Mouse (Mus musculus) megakaryocyte progenitor cell, adult 5-6 weeks (primary cell): ENCODE measurements around the gene Vcl. TPM values are rescaled to one million over a fixed set of nuclear protein-coding genes. Genes with fewer than 3 reads are reported as not detected.
A peak's percentile ranks its signal among the peaks of the same experiment; 100 is the strongest.

Experiments
- ATAC-seq: replicated peaks from 2 replicates; pipeline ENCODE4 v1.8.0; 2016; ENCODE audit warnings: mild to moderate bottlenecking, moderate TSS enrichment, inconsistent platforms; ENCODE audit not compliant: poor library complexity
- total RNA-seq, 2 experiments: library from RNA; stranded (forward) in 1 of 2; stranded (reverse) in 1 of 2; fragments of 157-497, 149-512 nt in 1 of 2; fragments of 200-1000 nt in 1 of 2; gene quantifications; 2 replicates each; pipeline versions ENCODE4 v1.2.3 to v1.2.4; 2015 to 2017

Vcl gene
- total RNA-seq, 2 experiments from 2014 or later, result 30.0 to 42.9 TPM

GRCm38 (mm10) chr14:20938424-20938823 lies 9.2 kb downstream of the Vcl start:
- peak; percentile 91 for ATAC-seq

GRCm38 (mm10) chr14:20938860-20939259 lies 9.7 kb downstream of the Vcl start:
- ATAC-seq, result no peak

GRCm38 (mm10) chr14:20945296-20945695 lies 16.1 kb downstream of the Vcl start:
- no peak for ATAC-seq

- no peak for ATAC-seq
These were observed 26.8 kb downstream of the Vcl start for GRCm38 (mm10) chr14:20956021-20956420.

GRCm38 (mm10) chr14:20958971-20959370 lies 29.8 kb downstream of the Vcl start:
- no peak for ATAC-seq

GRCm38 (mm10) chr14:20962466-20962865 lies 33.3 kb downstream of the Vcl start:
- no peak for ATAC-seq

GRCm38 (mm10) chr14:20962906-20963305 lies 33.7 kb downstream of the Vcl start:
- ATAC-seq, result no peak

- 0 out of 2 replicates have a peak, but pooled peaks have one; percentile 34 for ATAC-seq
These were observed 34.7 kb downstream of the Vcl start for GRCm38 (mm10) chr14:20963863-20964262.

- ATAC-seq, result no peak
These were observed 35.1 kb downstream of the Vcl start for GRCm38 (mm10) chr14:20964285-20964684.

GRCm38 (mm10) chr14:20966959-20967670 lies 37.9 kb downstream of the Vcl start:
- no peak for ATAC-seq

GRCm38 (mm10) chr14:20969066-20969465 lies 39.9 kb downstream of the Vcl start:
- no peak for ATAC-seq

GRCm38 (mm10) chr14:20970389-20970788 lies 41.2 kb downstream of the Vcl start:
- ATAC-seq, result no peak

GRCm38 (mm10) chr14:20970927-20971326 lies 41.7 kb downstream of the Vcl start:
- ATAC-seq, result no peak

- ATAC-seq, result no peak
These were observed 44.6 kb downstream of the Vcl start for GRCm38 (mm10) chr14:20973821-20974220.

GRCm38 (mm10) chr14:20976741-20977140 lies 47.5 kb downstream of the Vcl start:
- no peak for ATAC-seq

GRCm38 (mm10) chr14:20977726-20978125 lies 48.5 kb downstream of the Vcl start:
- no peak; the same call in 1 of the 2 replicates for ATAC-seq

GRCm38 (mm10) chr14:20983832-20984231 lies 54.6 kb downstream of the Vcl start:
- no peak for ATAC-seq

- ATAC-seq, result no peak
These were observed 56.3 kb downstream of the Vcl start for GRCm38 (mm10) chr14:20985482-20985881.

GRCm38 (mm10) chr14:20991492-20991891 lies 62.3 kb downstream of the Vcl start:
- no peak for ATAC-seq

- peak; percentile 87 for ATAC-seq
These were observed 64.0 kb downstream of the Vcl start for GRCm38 (mm10) chr14:20993067-20993691.

- no peak for ATAC-seq
These were observed 65.3 kb downstream of the Vcl start for GRCm38 (mm10) chr14:20994475-20994874.

- peak; percentile 44; the same call in 1 of the 2 replicates for ATAC-seq
These were observed 66.3 kb downstream of the Vcl start for GRCm38 (mm10) chr14:20995497-20995896.
